Mouse (Mus musculus): ENCODE measurements at regions not wholly inside any gene's neighbourhood (a gene's known extent, or its start where the extent isn't known, plus 50 kb on each side); places are given as distances from the start of the nearest gene placed in this dataset.
"Not testable (repeated sequence)": the region's sequence is repeated elsewhere in the genome, so short reads cannot be mapped to it uniquely, and the experiment has no call there.

DNA sequence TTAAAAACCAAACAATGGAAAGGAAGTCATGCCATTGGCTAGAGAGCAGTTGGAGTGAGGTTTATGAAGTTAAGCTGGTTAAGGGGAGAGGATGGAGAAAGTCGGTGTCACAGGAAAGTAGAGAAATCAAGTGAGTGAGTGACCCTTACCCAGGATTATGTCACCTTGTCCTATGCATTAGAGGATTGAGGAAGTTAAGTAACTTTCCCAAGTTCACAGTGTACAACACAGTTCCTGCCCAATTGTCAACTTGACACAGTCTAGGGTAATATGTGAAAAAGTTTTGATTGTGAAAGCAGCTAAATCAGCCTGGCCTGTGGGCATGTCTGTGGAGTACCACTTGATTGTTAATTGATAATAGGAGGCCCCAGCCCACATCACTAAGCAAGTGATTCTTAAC is 156.0 kb upstream of the Creb1 start:
- TF ChIP-seq CTCF (IDR thresholded peaks at IDR 0.05 in 2 of 3, conservative IDR thresholded peaks at IDR 0.05 in 1 of 3; ENCODE audit: control insufficient read depth in 1 of 3, insufficient read depth in 1 of 3, low read depth in 2 of 3, low read length in 3 of 3, poor library complexity in 1 of 3, severe bottlenecking in 1 of 3); EP300 (IDR thresholded peaks at IDR 0.05; ENCODE audit: low read depth in 1 of 2, low read length in 2 of 2); UBTF (IDR thresholded peaks at IDR 0.05; ENCODE audit: borderline replicate concordance, insufficient read depth, low read depth, low read length); HCFC1 (IDR thresholded peaks at IDR 0.05; ENCODE audit: low read depth, low read length); POLR2A (IDR thresholded peaks at IDR 0.05; ENCODE audit: control insufficient read depth in 1 of 2, insufficient read depth in 1 of 2, low read depth in 1 of 2, low read length in 2 of 2, poor library complexity in 1 of 2); RCOR1 (IDR thresholded peaks at IDR 0.05; ENCODE audit: low read depth, low read length); MAZ (IDR thresholded peaks at IDR 0.05; ENCODE audit: low read depth, low read length); TAL1 (IDR thresholded peaks at IDR 0.05; ENCODE audit: low read length): not testable (repeated sequence)
